Mouse (Mus musculus): Measurements from ENCODE around the gene Fam173b.

DNA sequence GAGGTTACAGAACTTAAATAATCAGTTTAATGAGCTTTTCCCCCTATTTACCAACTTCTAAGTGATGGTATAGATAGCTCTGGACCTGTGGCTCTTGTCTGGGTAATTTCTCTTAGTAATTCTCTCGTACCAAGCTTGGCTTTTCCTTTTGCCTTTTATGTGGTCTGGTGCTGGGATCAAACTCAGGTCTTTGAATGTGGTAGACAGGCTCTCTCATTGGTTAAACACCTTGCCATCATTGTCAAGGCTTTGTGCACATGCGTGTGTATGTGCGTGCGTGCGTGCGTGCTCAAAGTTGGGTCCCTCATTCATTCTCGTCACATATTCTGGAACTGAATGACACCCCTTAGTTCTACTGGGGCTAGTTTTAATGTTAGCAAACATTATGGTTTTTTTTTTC, 49.2 kb downstream of the Fam173b start:
- TF ChIP-seq CTCF (IDR thresholded peaks at IDR 0.05; ENCODE audit: insufficient read depth, low read depth, low read length) (no peak), POLR2A (IDR thresholded peaks at IDR 0.05; ENCODE audit: insufficient read depth, low read depth, low read length) (no peak)
